Mouse (Mus musculus) adrenal gland, postnatal 14 days (tissue): ENCODE measurements around the gene Dock9. TPM values are rescaled to one million over a fixed set of nuclear protein-coding genes. Genes with fewer than 3 reads are reported as not detected.

Source experiments
- DNase-seq: peaks from one replicate; pipeline ENCODE4 v3.0.0; 2021; ENCODE audit warnings: mixed read lengths
- total RNA-seq: library from RNA; stranded (reverse); gene quantifications from 2 replicates; pipeline ENCODE4 v1.2.3, GENCODE M21; 2021

Gene Dock9
- total RNA-seq, 1 experiment from 2014 or later, result 31.9 TPM

DNA sequence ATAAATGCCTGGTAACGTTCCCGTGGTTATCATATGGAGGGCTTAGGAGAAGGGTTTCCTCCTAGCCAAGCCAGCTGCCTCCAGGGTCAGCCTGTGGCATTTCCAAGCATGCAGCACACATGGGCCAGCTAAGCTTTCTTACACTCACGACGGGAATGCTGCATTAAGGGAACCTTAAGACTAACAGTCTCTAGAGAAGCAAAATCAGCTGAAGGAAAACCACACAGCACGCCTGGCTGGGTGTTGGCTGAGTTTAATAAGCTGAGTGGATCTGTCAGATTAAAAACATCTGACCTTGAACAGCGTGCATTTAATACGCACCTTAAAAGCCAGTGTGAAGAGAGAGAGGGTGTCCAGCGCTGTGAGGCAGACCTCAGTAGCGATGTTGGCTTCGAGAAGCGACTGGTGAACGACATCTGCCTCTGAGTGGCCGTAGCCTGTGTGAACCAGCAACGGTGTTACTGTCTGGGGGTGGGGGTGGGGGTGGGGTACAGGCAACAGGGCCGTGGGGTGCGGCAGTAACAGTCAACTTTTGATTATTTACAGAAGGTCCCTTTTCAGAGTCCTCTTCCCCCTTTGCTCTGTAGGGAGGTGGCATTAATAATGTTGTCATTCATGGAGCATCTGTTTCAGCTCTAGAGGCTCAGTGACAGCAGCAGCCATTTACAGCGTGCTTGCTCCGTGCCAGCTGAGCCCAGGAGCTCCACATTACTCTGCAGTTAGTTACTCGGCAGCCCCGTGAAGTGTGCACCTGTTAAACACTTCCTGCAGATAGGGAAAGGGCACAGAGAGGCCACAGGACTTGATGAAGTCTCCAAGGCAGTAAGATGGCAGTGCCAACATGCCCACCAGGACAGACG, 211.5 kb downstream of the Dock9 start:
- no peak for DNase-seq

DNA sequence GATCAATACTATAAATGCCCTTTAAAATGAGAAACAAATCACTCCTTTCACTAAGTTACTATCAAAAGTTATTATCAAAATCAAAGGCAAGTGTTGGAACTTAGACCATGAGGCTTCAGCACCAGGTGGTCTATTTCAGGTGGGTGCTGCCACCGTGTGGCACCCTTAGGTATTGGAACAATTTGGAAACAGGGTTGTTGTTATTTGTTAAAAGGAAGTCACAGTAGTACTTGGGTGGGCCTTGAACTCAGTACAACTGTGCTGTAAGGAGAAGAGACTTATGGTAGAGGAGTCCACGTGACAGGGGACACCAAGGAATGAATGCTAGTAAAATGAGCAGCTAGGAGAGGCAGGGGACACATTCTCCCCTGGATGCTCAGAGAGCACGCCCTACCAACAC, 218.6 kb downstream of the Dock9 start:
- peak; percentile 72 for DNase-seq

DNA sequence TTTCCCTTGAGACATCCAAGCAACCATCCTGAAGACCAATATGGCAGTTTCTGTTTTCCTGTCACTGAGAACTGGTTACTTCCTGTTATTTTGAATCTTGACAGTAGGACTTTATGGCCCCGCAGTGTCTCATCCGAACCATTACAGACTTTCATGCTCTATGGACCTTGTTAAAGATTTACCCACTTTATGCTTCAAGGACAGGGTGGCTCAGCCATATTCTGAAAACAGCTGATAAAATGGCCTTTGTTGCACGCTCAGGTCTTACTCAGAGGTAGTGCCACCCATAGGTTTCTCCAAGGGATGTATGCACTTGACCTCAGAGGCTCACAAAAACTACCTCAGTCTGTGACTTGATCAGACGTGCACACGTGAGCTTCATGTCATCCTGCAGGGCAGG, 224.2 kb downstream of the Dock9 start:
- DNase-seq, result no peak

DNA sequence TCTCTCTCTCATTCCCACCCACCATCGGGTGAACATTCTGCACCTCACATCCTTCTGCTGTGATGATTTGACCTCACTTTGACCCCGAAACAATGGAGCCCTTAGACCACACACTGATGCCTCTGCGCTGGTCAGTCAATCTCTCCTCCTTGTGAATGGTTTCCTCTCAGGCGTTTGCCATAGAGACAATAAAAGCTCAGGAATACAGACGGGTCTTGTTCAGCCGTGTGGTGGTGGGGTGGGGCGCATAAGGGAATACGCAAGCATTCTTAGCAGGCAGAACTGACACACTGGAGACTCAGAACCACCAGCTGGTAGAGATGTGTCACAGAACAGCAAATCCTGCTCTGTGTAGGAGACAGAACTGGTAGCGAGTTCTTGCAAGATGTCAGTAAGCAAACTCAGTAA, 230.8 kb downstream of the Dock9 start:
- no peak for DNase-seq

DNA sequence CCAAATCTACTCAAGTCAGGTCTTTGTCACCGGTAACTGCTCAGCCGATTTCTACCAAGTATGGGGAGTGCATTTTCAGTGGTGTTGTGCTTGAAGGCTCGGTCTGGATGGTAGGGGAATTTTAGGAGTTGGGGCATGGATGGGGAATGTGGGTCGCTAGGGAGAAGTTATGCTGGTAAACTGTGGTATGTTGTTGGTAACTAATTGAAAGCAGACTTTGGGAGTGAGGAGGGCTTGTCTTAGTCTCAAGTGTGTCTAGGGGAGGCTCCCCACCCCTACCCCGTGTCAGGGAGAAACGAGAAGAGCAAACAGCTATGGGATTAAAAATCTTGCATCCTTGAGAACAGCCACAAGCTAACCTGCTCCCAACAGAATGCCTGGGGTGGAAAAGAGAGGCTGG, 231.7 kb downstream of the Dock9 start:
- DNase-seq, result no peak

DNA sequence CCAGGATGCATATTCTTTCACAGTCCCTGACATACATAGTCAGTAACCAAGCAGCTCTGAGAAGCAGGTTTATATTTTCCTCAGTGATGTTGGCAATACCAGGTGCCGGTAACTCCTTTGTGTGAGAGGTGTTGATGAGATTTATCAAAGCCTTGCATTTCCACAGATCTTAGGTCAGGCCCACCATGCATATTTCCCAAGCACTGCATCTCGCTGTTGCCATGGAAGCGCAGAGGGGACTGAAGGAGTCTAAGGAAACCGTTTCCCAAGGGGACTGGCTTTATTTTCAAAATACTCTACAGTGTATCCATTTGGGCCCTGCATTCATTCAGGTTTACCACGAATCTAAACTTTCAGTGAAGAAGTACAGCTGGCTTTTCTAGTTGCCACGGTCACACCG, 233.0 kb downstream of the Dock9 start:
- no peak for DNase-seq

DNA sequence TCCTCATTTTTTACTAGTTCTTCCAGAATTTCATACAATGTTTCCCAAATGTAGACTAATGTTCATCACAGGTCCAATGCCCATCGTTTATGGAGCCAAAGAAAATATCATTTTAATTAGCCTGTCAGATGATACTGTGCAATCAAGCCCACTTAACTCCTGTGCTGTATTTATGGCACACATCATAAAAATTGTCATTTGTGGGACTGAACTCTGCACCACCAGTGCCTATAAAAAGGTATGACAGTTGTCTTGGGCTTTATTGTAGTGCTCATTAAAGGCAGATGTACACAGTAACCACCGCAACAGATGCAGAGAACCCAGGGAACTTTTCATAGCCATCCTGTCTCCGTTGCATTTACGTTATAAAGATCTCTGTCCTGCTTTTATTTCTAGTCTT, 233.7 kb downstream of the Dock9 start:
- no peak for DNase-seq

DNA sequence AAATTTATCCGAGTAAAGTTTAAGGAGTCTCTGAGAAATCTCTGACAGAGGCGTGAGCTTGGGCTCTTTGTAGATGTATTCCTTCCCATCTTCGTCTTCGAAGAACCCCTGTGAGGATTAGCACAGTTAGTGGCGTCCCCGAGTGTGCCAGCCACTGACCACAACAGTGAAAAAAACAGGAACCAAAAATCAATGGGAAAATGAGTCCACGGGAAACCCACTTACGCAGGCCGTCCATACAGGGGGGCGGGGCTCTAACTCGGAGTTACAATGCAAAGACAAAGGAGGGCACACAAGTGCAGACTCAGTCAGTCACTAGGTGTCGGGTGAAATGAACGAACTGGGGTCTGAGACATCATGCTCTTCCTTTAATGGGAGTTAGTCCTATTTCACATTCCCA, 238.6 kb downstream of the Dock9 start:
- no peak for DNase-seq

DNA sequence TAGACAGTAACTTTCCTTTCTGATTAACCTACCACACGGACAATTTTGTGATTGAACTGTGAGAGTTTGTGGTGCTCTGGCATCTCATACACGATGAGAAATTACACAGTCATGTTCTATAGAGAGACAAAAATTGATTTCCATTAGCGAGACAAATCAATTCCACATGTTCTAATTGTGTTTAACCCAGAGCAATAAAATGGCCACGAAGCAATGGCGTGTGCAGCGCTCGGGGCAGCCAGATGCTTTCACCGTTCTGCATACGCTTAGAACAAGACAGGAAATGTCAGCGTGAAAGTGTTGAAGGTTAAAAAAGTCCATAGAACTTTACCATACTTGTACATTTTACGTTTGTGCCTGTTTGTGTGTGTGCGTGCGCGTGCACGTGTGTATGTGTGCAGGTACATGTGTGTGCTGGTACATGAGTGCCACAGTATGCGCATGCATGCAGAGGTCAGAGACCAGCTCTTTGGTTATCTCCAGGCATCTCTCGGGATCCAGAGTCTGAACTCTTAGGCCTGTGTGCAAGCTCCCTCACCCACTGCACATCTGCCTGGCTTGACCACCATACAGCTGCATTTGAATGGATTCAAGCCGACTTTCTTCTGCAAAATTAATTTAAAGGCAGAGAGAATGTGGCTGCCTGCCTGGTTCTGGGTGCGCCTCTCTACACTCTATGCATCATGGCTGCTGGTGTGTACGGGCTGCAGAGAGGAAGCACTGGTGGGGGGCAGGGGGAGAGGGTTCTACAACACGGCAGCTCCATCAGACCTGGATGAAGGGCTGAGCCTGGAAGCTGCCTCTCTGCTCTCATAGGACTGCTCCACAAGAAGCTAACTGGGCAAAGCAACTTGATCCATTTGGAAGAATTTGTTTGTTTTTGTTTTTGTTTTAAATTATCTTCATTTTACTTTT, 241.0 kb downstream of the Dock9 start:
- DNase-seq, result no peak

DNA sequence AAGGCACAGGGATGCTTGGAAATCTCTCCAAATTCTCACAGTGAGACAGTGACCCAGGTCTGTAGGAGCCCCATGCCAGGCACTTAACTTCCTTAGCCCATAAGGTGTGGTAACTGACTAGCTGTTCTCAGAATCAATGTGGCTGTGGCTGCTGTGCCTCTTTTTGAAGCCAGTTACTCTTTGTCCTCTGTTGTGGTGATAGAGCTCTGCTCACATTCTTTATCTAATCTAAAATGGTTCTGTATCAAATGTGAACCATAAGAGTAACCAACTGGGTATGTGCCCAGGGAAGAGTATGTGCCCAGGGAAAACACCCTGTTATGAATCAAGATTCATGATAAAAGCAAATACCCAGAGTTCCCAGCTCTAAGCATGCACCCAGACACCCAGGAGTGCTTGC, 243.9 kb downstream of the Dock9 start:
- no peak for DNase-seq

DNA sequence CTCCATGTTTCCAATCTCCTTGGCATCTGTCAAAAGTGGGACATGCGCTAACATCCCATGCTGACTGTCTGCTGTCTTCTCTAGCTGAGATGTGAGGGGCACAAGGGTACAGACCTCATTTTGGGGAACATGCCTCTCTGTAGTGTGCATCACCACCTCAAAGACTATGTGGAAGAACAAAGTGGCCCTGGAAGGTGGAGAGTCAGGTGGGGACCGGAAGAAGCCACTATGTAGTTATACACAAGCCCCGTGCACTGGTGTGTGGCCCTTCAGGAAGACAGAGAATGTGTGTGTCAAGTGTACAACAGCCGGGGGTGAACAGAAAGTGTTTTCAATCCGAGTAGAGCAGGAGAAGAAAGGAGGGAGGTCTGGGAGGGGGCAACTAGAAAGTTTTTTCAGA, 245.1 kb downstream of the Dock9 start:
- DNase-seq, result no peak

DNA sequence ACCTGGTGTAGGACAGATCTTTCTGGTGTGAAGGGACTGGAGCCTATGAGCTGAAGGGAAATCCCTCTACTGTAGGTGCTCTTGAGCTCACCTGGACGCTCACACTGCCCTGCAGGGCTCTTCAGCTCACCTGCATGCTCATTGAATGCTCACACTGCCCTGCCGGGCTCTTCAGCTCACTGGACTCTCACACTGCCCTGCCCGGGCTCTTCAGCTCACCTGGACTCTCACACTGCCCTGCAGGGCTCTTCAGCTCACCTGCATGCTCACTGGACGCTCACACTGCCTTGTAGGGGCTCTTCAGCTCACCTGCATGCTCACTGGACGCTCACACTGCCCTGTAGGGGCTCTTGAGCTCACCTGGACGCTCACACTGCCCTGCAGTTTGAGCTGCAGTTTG, 247.8 kb downstream of the Dock9 start:
- DNase-seq, result no peak

DNA sequence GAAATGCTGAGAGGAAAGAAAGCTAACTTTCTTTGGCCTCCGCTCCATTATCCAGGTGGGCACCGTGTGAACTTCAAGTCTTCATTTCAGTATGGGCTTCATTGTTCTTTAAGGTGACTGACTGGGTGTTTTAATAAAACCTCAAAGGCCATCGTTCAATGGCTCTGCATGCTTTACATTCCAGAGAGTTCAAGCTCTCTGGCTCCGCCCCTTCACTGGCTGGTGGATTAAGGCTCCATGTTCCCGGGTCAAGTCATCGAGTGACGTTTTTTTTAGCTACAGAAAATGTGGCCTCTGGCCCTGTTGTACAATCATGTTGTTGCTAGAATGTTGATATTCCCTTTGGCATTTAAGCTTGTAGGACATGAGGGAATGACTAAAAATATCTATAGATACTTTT, 249.9 kb downstream of the Dock9 start:
- no peak for DNase-seq

DNA sequence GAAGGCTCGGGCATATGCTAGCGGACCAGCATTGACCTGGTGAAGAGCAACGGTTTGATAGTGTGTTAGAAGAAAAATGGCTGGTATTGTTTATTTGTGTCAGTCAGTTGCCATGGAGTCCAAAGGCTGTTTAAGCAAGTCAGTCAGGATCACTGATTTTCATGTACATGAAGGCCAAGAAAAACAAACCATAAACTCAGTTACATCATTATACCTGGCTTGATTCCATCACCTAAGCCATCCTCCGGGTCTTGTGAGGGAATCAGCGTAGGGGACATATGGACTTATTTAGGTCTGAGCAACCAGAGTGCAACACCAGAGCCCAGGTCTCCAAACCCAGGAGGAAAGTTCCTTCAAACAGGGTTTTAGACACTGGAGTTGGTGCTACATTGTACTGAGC, 251.0 kb downstream of the Dock9 start:
- DNase-seq, result no peak

DNA sequence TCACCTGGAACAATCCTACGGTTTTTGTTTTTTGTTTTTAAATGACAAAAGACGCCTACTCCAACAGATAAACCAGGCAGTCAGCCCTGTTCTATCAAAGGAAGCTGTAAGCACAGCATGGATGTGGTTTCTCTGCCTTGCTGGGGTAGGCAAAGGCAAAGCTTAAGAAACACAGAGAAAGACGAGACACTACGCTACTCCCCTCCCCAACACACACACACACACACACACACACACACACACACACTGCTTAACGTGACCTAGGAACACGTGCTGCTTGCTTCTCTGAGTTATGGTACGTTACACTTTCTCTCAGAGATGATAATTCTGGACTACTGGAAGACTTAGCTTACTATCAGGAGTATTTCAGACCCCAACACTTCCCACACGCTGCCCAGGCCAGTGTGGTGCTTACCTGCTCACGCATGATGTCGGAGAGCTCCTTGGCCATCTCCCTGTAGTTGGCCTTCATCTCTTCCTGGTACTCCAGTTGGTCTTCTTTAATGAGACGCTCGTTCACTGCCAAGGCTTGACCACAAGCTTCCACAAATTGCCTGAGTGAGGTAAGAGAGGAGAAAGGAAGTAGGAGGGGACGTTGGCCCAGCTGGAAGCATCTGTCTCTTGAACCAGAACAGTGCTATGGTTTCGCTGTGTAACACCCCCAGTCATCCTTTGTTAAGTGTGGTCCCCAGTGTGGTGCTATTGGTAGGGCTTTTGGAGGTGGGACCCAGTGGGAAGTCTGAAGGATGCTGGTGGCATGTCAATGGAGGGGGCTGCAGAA, 251.9 kb downstream of the Dock9 start:
- DNase-seq, result no peak

DNA sequence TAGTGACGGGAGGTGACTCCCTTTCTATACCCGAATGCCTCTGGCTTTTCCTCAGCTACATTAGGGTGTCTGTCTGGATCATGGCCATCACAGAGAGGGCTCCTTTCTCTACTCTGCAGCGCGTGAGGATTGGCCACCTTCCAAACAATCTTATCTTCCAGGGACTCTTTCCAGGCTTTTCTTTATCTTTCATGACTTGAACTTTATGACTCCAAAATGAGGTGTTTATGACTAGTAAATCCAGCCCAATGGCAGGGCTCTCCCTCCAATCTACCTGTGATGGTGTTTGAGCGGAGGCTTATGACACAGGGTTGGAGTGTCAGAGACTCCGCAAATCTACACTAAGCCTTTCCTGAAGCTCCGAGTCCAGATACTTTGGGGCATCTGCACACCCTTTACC, 256.4 kb downstream of the Dock9 start:
- DNase-seq, result no peak

DNA sequence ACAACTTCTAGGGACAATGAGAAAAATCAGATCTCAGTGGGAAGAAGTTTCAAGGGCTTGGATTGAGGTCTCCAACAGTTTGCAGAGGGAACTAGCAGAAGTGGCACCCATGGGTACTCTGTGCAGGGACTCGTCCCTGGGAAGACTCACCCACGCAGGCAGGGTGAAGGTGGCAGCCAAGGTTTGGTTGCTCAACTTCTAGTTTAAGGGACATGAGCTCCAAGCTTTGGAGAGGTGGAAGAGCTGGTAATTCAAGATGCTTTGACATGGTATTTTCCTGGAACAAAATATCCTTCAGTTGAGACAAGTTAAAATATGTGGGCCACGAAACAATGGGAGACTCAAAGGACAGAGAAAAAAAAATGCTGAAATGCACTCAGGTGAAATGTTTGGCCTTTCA, 263.1 kb downstream of the Dock9 start:
- no peak for DNase-seq

DNA sequence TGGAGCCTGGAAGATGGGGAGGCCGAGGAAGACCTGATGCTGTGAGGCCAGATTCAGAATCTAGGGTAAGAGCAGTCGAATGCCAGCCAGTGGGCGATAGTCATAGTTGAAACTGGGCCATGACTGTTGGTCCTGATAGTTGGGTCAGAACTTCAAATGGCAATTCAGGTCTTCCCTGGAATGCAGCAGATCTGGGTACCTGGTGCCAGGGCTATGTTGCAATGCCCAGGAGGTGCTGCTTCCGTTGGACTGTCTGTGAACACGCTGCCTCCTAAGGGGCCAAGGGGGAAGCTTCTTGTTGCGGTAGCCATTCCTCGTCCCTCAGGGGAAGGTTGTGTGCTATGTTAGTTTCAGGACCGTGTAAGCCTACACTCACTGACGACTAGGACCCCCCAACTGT, 266.8 kb downstream of the Dock9 start:
- peak; percentile 26 for DNase-seq

DNA sequence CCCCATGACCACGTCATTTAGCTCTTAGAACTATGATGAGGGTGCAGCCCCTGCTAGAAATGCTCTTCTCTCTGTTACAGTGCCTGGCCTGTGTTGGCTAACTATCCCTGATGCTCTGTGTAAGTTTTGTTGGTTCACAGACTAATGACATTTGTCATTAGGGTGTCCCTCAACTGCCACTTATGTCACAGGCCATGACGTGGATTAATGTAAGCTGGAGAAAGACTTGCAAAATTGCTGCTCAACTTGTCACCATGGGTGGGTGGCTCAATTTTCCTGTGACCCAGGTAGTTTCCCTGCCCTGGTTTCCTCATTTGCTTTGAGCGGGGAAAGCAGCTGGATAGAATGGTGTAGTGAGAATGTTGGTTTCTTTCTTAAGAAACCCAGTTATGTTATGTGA, 269.8 kb downstream of the Dock9 start:
- DNase-seq, result no peak

DNA sequence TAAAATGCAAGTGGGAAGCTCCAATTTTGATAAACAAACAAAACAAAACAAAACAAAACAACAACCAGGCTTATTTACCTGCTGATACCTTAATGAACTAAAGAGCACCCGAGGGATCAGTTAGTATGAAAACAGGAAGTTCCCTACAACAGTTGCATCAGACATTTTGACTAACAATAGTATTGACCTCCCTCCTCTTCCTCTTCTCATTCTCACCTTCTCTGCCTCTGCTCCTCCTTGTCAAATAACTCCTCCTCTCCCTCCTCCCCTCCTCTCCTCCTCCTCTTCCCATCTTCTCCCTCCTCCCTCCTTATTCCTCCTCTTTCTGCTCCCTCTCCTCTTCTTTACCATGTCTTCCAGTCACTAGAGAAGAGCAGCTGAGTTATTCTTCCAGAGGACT, 270.4 kb downstream of the Dock9 start:
- DNase-seq, result no peak

DNA sequence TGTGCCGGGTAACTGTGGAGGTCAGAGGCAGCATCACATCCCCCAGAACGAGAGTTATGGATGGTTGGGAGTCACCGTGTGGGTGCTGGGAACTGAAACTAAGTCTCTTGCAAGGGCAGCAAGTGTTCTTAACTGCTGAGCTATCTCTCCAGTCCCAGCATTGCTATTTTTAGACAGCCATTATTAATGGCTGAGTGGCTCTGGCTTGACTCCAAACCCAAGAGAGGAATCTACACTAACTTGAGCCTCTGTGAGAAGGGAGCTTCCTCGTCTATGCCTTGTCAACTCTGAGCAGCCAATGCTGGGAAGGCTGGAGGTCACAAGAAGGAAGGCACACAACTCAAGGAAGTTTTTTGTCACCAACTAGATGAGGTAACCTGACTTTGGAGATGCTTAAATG, 275.9 kb downstream of the Dock9 start:
- DNase-seq, result peak; percentile 48

DNA sequence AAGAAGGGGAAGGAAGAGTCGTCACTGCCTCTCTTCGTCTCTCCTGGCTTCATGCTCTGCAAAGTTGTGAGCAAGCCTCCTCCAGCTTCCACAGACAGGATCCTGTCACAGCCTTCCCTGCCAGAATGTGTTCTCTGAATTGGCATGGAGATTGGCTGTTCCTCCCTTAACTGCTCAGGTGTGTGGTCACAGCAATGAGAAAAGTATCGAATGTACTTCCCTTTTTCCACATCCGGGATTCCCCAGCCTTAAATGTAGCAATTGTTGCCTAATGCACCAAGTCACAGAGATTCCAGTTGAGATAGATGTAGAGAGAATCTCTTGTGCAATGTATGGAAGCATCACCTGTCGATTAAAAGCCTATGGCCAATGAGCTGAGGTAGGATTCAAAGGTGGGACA, 280.8 kb downstream of the Dock9 start:
- no peak for DNase-seq

DNA sequence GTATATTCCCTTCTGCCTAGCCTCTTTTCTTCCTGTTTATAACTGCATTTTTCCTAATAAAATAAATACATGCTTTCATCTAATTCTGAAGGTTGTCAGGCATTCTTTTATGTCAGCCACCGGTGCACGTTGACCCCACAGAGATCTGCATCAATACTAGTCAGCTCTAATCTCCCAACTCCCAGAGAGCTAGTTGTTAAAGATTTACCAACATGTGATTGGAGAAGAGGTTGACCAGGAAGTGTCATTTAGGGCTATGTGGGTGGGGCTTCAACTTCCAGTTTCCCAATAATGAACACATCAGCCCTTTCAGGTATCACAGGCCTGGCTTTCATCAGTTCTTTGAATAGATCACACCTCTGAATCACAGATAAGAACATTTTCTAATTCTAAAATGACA, 288.7 kb downstream of the Dock9 start:
- DNase-seq, result no peak
